Mouse (Mus musculus): ENCODE measurements around the gene Gm9844. TPM values are rescaled to one million over a fixed set of nuclear protein-coding genes. Genes with fewer than 3 reads are reported as not detected.
"Not testable (repeated sequence)": the region's sequence is repeated elsewhere in the genome, so short reads cannot be mapped to it uniquely, and the experiment has no call there.

Gm9844 gene
- polyA plus RNA-seq (2012; rRNA removed) = 4.8 and 6.4 TPM in 2 replicates

GRCm38 (mm10) chr7:24861913-24862312 lies at the start of gene Gm9844:
Gene Gm9844, plus strand, starts transcription at chr7:24862213.
- TF ChIP-seq CTCF (IDR thresholded peaks at IDR 0.05; ENCODE audit: borderline replicate concordance, insufficient read depth, low read depth, low read length) (no peak), POLR2A (IDR thresholded peaks at IDR 0.05; ENCODE audit: borderline replicate concordance, insufficient read depth, low read length) (no peak)
- 89% methylated on average over 7 of the region's 7 CpGs for WGBS
- H3K4me1 ChIP-seq (ENCODE audit: control insufficient read depth, insufficient read depth, low read length) = no peaks in the 10 kb centered on the region
- no peaks in the 10 kb centered on the region for H3K27me3 ChIP-seq (ENCODE audit: control insufficient read depth, insufficient read depth, low read length)
- DNase-seq = no peak
- H3K4me3 ChIP-seq (replicated peaks; ENCODE audit: insufficient read depth, low read depth, low read length) = no peak within 1 kb of the TSS
- no peak within 1 kb of the TSS for H3K27ac ChIP-seq (ENCODE audit: insufficient read depth, low read length)

- no peak overlapping the region for H3K4me3 ChIP-seq (replicated peaks; ENCODE audit: insufficient read depth, low read depth, low read length)
- TF ChIP-seq POLR2A (IDR thresholded peaks at IDR 0.05; ENCODE audit: borderline replicate concordance, insufficient read depth, low read length) (no peak), CTCF (IDR thresholded peaks at IDR 0.05; ENCODE audit: borderline replicate concordance, insufficient read depth, low read depth, low read length) (peak; percentile 97)
- peak; percentile 87 to 94 for DNase-seq
- 1% methylated on average over 3 of the region's 3 CpGs for WGBS
- H3K27ac ChIP-seq (ENCODE audit: insufficient read depth, low read length) = no peak overlapping the region
- no peaks in the 10 kb centered on the region for H3K27me3 ChIP-seq (ENCODE audit: control insufficient read depth, insufficient read depth, low read length)
- no peaks in the 10 kb centered on the region for H3K4me1 ChIP-seq (ENCODE audit: control insufficient read depth, insufficient read depth, low read length)
These were observed 44.5 kb upstream of the Gm9844 start for GRCm38 (mm10) chr7:24817502-24817901.

DNA sequence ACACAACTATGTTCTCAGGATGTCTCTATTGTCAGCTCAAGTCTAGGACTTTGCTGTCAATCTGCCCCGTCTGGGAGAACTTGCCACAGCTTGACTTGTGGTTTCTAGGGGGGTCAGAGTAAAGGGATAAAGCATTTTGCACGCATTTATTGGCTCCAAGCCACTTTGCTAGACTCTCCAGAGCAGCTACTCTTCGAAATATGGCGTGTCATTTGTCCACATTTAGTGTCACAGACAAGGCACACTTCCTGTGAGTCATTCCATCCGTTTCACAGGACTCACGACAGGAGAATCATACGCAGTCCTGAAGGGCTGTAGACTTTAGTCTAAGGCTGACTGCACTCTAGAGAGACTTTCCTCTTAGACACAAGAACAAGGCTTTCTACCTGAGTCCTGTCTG lies 37.6 kb upstream of the Gm9844 start:
- 40% methylated on average over 7 of the region's 7 CpGs for WGBS
- no peak for TF ChIP-seq CTCF (IDR thresholded peaks at IDR 0.05; ENCODE audit: borderline replicate concordance, insufficient read depth, low read depth, low read length)
- TF ChIP-seq POLR2A (IDR thresholded peaks at IDR 0.05; ENCODE audit: borderline replicate concordance, insufficient read depth, low read length) = no peak
- H3K4me3 ChIP-seq (replicated peaks; ENCODE audit: insufficient read depth, low read depth, low read length) = no peak overlapping the region
- DNase-seq = peak in 1 of 2 experiments; percentile 8
- H3K27me3 ChIP-seq (ENCODE audit: control insufficient read depth, insufficient read depth, low read length) = no peaks in the 10 kb centered on the region
- no peak overlapping the region for H3K27ac ChIP-seq (ENCODE audit: insufficient read depth, low read length)
- peaks cover 12% of the 10 kb centered on the region for H3K4me1 ChIP-seq (ENCODE audit: control insufficient read depth, insufficient read depth, low read length)

DNA sequence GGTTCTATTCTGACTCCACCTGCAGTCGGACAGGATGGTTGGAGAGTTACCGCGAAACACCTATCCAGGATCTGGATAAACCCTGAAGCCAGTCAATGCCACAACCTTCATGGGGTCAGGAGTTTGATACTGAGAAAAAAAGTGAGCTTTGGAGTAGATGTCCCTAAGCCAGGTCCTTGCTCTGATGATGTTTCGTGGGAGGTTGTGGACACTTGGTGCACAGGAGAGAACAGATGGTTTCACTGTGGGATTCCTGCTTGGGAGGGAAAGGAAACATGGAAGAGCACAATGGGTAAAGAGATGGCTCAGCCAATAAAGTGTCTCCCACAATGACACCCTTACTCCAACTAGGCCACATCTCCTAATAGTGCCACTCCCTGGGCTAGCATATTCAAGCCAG lies 34.8 kb upstream of the Gm9844 start:
- Histone ChIP-seq H3K27me3 (ENCODE audit: control insufficient read depth, insufficient read depth, low read length) (no peaks in the 10 kb centered on the region), H3K27ac (ENCODE audit: insufficient read depth, low read length) (peak overlapping the region; percentile 59; the same call in 1 of the 2 replicates), H3K4me3 (replicated peaks; ENCODE audit: insufficient read depth, low read depth, low read length) (no peak overlapping the region), H3K4me1 (ENCODE audit: control insufficient read depth, insufficient read depth, low read length) (peaks cover 12% of the 10 kb centered on the region)
- DNase-seq = peak; percentile 73 to 90
- 24% methylated on average over 4 of the region's 4 CpGs for WGBS
- TF ChIP-seq POLR2A (IDR thresholded peaks at IDR 0.05; ENCODE audit: borderline replicate concordance, insufficient read depth, low read length) = no peak
- TF ChIP-seq CTCF (IDR thresholded peaks at IDR 0.05; ENCODE audit: borderline replicate concordance, insufficient read depth, low read depth, low read length) = no peak

DNA sequence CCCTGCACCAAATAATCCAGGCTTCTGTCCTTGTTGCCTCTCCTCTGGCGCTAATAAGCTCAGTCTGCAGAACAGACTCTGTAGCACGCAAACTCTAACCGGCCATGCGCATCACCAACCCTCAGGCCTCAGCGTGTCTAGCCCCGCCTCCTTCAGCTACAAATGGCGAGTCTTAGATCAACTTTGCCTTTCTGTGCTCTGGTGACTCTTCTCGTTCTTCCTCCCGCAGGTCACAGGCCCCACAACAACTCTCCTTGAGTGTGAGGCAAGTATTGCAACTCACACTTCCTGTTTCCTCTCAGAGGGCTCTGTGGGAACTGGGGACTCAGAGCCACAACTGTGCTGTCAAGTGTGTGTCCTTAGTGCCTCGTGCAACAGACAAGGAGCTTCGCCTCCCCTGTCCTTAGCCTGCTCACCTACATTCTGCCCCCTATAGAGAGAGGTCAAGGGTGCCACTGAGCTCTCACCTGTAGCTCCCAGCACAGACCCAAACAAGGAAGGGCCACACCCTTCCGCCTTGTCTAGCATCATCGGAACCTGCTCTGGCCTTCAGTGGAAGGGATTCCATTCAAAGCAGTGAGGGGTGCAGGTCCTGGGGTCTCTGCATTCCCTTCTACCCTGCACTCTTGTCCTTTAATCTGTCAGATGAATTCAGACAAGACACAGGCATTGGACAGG lies 23.1 kb upstream of the Gm9844 start:
- 46% methylated on average over 13 of the region's 13 CpGs for WGBS
- not testable (repeated sequence) for DNase-seq; H3K27ac ChIP-seq (ENCODE audit: insufficient read depth, low read length); H3K4me1 ChIP-seq (ENCODE audit: control insufficient read depth, insufficient read depth, low read length); H3K4me3 ChIP-seq (replicated peaks; ENCODE audit: insufficient read depth, low read depth, low read length); H3K27me3 ChIP-seq (ENCODE audit: control insufficient read depth, insufficient read depth, low read length)

- H3K4me3 ChIP-seq (replicated peaks; ENCODE audit: insufficient read depth, low read depth, low read length) = no peak overlapping the region
- no peak overlapping the region for H3K27ac ChIP-seq (ENCODE audit: insufficient read depth, low read length)
- TF ChIP-seq CTCF (IDR thresholded peaks at IDR 0.05; ENCODE audit: borderline replicate concordance, insufficient read depth, low read depth, low read length) (no peak), POLR2A (IDR thresholded peaks at IDR 0.05; ENCODE audit: borderline replicate concordance, insufficient read depth, low read length) (no peak)
- no peaks in the 10 kb centered on the region for H3K27me3 ChIP-seq (ENCODE audit: control insufficient read depth, insufficient read depth, low read length)
- 81% methylated on average over 8 of the region's 8 CpGs for WGBS
- H3K4me1 ChIP-seq (ENCODE audit: control insufficient read depth, insufficient read depth, low read length) = no peaks in the 10 kb centered on the region
- DNase-seq = no peak
These were observed 22.6 kb upstream of the Gm9844 start for GRCm38 (mm10) chr7:24839410-24839808.

DNA sequence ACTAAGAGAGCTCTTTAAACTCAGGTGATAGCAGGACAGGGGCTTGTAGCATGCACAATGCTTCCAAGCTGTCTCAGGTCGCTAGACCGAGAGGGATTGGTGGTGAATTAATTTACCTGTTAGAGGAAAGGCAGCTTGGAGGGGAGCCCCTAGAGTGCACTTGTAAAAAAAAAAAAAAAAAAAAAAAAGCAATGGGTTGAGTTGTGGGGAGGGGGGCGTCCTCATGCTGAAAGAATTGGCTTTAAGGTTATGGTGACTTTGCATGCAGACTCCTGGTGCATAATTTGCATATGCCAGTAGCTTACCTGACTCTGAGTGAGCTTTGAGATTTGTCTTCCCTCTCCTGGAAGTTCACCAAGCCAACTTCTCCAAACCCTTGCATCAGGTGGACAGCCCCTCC lies 21.7 kb upstream of the Gm9844 start:
- H3K27ac ChIP-seq (ENCODE audit: insufficient read depth, low read length) = no peak overlapping the region
- no peak for DNase-seq
- no peaks in the 10 kb centered on the region for H3K4me1 ChIP-seq (ENCODE audit: control insufficient read depth, insufficient read depth, low read length)
- no peak for TF ChIP-seq POLR2A (IDR thresholded peaks at IDR 0.05; ENCODE audit: borderline replicate concordance, insufficient read depth, low read length)
- no peak for TF ChIP-seq CTCF (IDR thresholded peaks at IDR 0.05; ENCODE audit: borderline replicate concordance, insufficient read depth, low read depth, low read length)
- H3K27me3 ChIP-seq (ENCODE audit: control insufficient read depth, insufficient read depth, low read length) = no peaks in the 10 kb centered on the region
- 68% methylated on average over 3 of the region's 3 CpGs for WGBS
- no peak overlapping the region for H3K4me3 ChIP-seq (replicated peaks; ENCODE audit: insufficient read depth, low read depth, low read length)

DNA sequence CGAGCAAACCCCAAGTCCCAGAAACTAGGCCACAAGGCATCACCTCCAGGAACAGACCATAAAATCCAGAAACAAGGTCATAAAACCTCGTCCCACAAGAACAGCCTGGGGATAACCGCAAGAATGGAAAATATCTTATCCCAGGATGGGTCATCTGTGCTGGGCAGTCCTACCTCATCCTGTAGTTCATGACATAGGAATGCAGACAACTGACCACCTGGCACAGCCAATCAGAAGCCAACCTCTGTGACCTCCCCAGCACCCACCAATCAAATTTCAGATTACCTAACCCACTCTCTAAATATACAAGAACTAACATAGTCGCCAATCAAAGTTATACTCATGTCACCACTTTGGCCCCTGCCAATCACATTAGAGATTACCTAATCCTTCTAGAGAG lies 21.0 kb upstream of the Gm9844 start:
- Histone ChIP-seq H3K4me3 (replicated peaks; ENCODE audit: insufficient read depth, low read depth, low read length) (no peak overlapping the region), H3K4me1 (ENCODE audit: control insufficient read depth, insufficient read depth, low read length) (no peaks in the 10 kb centered on the region), H3K27ac (ENCODE audit: insufficient read depth, low read length) (no peak overlapping the region), H3K27me3 (ENCODE audit: control insufficient read depth, insufficient read depth, low read length) (no peaks in the 10 kb centered on the region)
- no peak for DNase-seq
- WGBS = 84% methylated on average over 4 of the region's 4 CpGs
- no peak for TF ChIP-seq CTCF (IDR thresholded peaks at IDR 0.05; ENCODE audit: borderline replicate concordance, insufficient read depth, low read depth, low read length)
- TF ChIP-seq POLR2A (IDR thresholded peaks at IDR 0.05; ENCODE audit: borderline replicate concordance, insufficient read depth, low read length) = no peak

All from cerebellum, adult 2 months (tissue).